Mouse (Mus musculus) cerebellum, adult 9-10 months (tissue): ENCODE data around the gene Tardbp.

Source experiments
- DNase-seq: peaks from one replicate; pipeline ENCODE4 v3.0.0; 2022

Tardbp gene

GRCm38 (mm10) chr4:148598826-148599225 is 28.0 kb downstream of the Tardbp start:
- no peak for DNase-seq

GRCm38 (mm10) chr4:148596731-148597130 is 30.1 kb downstream of the Tardbp start:
- DNase-seq: no peak

- no peak for DNase-seq
These were observed 30.9 kb downstream of the Tardbp start for GRCm38 (mm10) chr4:148595916-148596315.

- DNase-seq: peak; percentile 54
These were observed 32.8 kb downstream of the Tardbp start for GRCm38 (mm10) chr4:148593996-148594395.

- DNase-seq: peak; percentile 43
These were observed 35.0 kb downstream of the Tardbp start for GRCm38 (mm10) chr4:148591637-148592380.

- DNase-seq: peak; percentile 98
These were observed 35.6 kb downstream of the Tardbp start, which contains the start of gene Srm for GRCm38 (mm10) chr4:148591171-148591630. Gene Srm (plus strand): TSS chr4:148591503.

GRCm38 (mm10) chr4:148590421-148591170 is 36.2 kb downstream of the Tardbp start:
- no peak for DNase-seq

GRCm38 (mm10) chr4:148589565-148589964 is 37.3 kb downstream of the Tardbp start:
- DNase-seq: peak; percentile 35

GRCm38 (mm10) chr4:148588793-148589192 is 38.0 kb downstream of the Tardbp start:
- DNase-seq: no peak

- DNase-seq: no peak
These were observed 40.2 kb downstream of the Tardbp start for GRCm38 (mm10) chr4:148586648-148587047.

GRCm38 (mm10) chr4:148583257-148583656 is 43.6 kb downstream of the Tardbp start:
- DNase-seq: no peak

GRCm38 (mm10) chr4:148581422-148581821 is 45.4 kb downstream of the Tardbp start:
- no peak for DNase-seq

GRCm38 (mm10) chr4:148580765-148581164 is 46.1 kb downstream of the Tardbp start:
- DNase-seq: peak; percentile 45

- DNase-seq: no peak
These were observed 53.6 kb downstream of the Tardbp start for GRCm38 (mm10) chr4:148573222-148573621.

GRCm38 (mm10) chr4:148570693-148571295 is 56.0 kb downstream of the Tardbp start:
- no peak for DNase-seq

GRCm38 (mm10) chr4:148570138-148570537 is 56.7 kb downstream of the Tardbp start:
- no peak for DNase-seq

GRCm38 (mm10) chr4:148563595-148563994 is 63.2 kb downstream of the Tardbp start:
- DNase-seq: no peak

- DNase-seq: no peak
These were observed 64.1 kb downstream of the Tardbp start for GRCm38 (mm10) chr4:148562676-148563075.
